Mouse (Mus musculus): ENCODE measurements around the gene Dap.

DNA sequence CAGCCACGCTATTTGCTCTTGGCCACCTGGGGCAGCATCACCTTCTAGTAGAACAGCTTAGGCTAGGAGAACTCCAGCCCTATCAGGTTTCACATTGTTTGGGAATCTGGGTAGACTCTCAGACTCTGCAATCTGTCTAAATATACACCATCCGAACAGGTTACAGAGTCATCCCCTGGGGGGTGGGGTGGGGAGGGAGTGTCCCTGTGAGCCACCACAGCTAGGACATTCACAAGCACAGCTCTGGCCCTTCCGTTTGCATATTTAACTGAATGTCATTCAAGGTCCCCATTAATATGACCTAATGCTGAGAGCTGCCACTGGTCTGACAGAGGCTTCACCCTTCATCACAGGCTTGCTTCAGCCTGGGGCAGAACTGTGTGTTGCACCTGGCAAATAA lies 68.5 kb downstream of the Dap start:
- TF ChIP-seq MYOG (IDR thresholded peaks at IDR 0.05; ENCODE audit: control insufficient read depth, extremely low read depth, insufficient read length): no peak
- no peak for TF ChIP-seq CTCF (IDR thresholded peaks at IDR 0.05; ENCODE audit: control insufficient read depth, insufficient read depth, insufficient read length)
- no peak for TF ChIP-seq MAX (IDR thresholded peaks at IDR 0.05)
- TF ChIP-seq FOSL1 (IDR thresholded peaks at IDR 0.05; ENCODE audit: insufficient read depth, low read length, poor library complexity, severe bottlenecking): no peak
- TF ChIP-seq MYOD1 (IDR thresholded peaks at IDR 0.05; ENCODE audit: control insufficient read depth, insufficient read length, low read depth): no peak

Data from C2C12 (cell line).